30 mouse cellular contexts compared by ENCODE assay signal in the genomic region with DNA sequence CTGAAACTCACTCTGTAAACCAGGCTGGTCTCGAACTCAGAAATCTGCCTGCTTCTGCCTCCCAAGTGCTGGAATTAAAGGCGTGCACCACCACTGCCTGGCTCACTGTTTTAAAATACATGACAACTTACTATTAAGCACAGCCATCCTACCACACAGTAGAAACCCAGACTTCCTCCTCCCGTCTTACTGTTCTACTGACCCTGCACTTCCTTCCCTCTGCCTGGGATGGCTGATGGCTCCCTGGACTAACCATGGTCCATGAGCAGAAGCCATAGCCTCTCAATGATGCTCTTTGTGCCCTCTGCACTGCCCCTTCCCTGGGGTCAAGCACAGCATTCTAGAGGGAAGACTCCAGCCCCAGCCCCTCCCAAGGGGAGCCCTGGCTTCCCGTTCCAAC. TPM values are rescaled to one million over a fixed set of nuclear protein-coding genes. Genes with fewer than 3 reads are reported as not detected.
DNase-seq lines count a peak whose midpoint lies in the region; ATAC-seq and TF ChIP-seq lines count a peak whose summit lies in the region.
"Had no signal": no experiment of that assay in that cellular context is flagged by ENCODE, and none has a peak within 500 bp of the region (broad histone marks: within the 10 kb centered on the region; RNA-seq: fewer than 3 reads in every experiment).

No protein-coding gene starts in this region.

- DNase-seq in heart, adult 11 months: peak; percentile 87
- DNase-seq in embryonic facial prominence, embryonic 14.5 days (ENCODE audit: low spot score): no peak
- DNase-seq in limb, embryonic 10.5 days (ENCODE audit: low spot score): no peak
- no peak for DNase-seq in hindbrain, postnatal 0 days (ENCODE audit: low spot score)
- DNase-seq: adrenal gland, postnatal 36 days; cerebellum, adult 18-20 months; cerebellum, postnatal 10 days; forebrain, postnatal 0 days; gastrocnemius, postnatal 14 days; heart, adult 18-20 months; kidney, adult 18-20 months; layer of hippocampus, postnatal 36 days; left cerebral cortex, postnatal 4 days; lung, postnatal 14 days; right cerebral cortex, adult 18-20 months; spleen, adult 18-20 months; thymus, adult 2 months; thymus, postnatal 36 days had no signal

- H3K4me2 ChIP-seq in heart, embryonic 11.5 days: no peak overlapping the region
- H3K4me2 ChIP-seq in embryonic facial prominence, embryonic 14.5 days (ENCODE audit: low read depth, low read length): no peak overlapping the region
- H3K4me2 ChIP-seq in stomach, embryonic 16.5 days (ENCODE audit: low read depth, low read length): no peak overlapping the region
- H3K4me2 ChIP-seq in hindbrain, postnatal 0 days (ENCODE audit: low read depth, low read length): no peak overlapping the region
- H3K4me2 ChIP-seq in forebrain, embryonic 13.5 days: no peak overlapping the region
- H3K4me2 ChIP-seq: heart, embryonic 12.5 days; hindbrain, embryonic 15.5 days; liver, embryonic 11.5 days; midbrain, embryonic 12.5 days; neural tube, embryonic 12.5 days had no signal

- H3K9ac ChIP-seq in heart, embryonic 11.5 days (ENCODE audit: low read depth, low read length): no peak overlapping the region
- H3K9ac ChIP-seq in embryonic facial prominence, embryonic 14.5 days (ENCODE audit: low read depth, low read length): no peak overlapping the region
- no peak overlapping the region for H3K9ac ChIP-seq in stomach, embryonic 16.5 days (ENCODE audit: low read length)
- H3K9ac ChIP-seq in hindbrain, postnatal 0 days (replicated peaks; ENCODE audit: low read length): no peak overlapping the region
- H3K9ac ChIP-seq in forebrain, embryonic 13.5 days: no peak overlapping the region
- H3K9ac ChIP-seq: forebrain, postnatal 0 days; heart, embryonic 12.5 days; hindbrain, embryonic 15.5 days; midbrain, embryonic 12.5 days; neural tube, embryonic 12.5 days had no signal

- no peaks in the 10 kb centered on the region for H3K9me3 ChIP-seq in heart, embryonic 11.5 days (replicated peaks; ENCODE audit: control insufficient read depth, low read length)
- H3K9me3 ChIP-seq in embryonic facial prominence, embryonic 14.5 days (ENCODE audit: control insufficient read depth, low read length): no peaks in the 10 kb centered on the region
- no peaks in the 10 kb centered on the region for H3K9me3 ChIP-seq in limb, embryonic 10.5 days (replicated peaks)
- no peaks in the 10 kb centered on the region for H3K9me3 ChIP-seq in stomach, embryonic 16.5 days (replicated peaks; ENCODE audit: control insufficient read depth, low read length)
- H3K9me3 ChIP-seq in hindbrain, postnatal 0 days (ENCODE audit: low read length): no peaks in the 10 kb centered on the region
- H3K9me3 ChIP-seq in forebrain, embryonic 13.5 days (replicated peaks): no peaks in the 10 kb centered on the region
- H3K9me3 ChIP-seq: heart, embryonic 12.5 days; hindbrain, embryonic 10.5 days; hindbrain, embryonic 15.5 days; midbrain, embryonic 12.5 days; neural tube, embryonic 12.5 days had no signal

- 73% methylated on average over 4 of the region's 4 CpGs for WGBS in heart, embryonic 11.5 days (ENCODE audit: insufficient replicate concordance)
- 78% methylated on average over 4 of the region's 4 CpGs for WGBS in embryonic facial prominence, embryonic 14.5 days
- WGBS in limb, embryonic 10.5 days: 89% methylated on average over 4 of the region's 4 CpGs
- WGBS in stomach, embryonic 16.5 days: 81% methylated on average over 4 of the region's 4 CpGs
- 84% methylated on average over 4 of the region's 4 CpGs for WGBS in hindbrain, postnatal 0 days
- 90% methylated on average over 4 of the region's 4 CpGs for WGBS in forebrain, embryonic 13.5 days

- peaks cover 40% of the 10 kb centered on the region for H3K4me1 ChIP-seq in heart, embryonic 11.5 days (ENCODE audit: control insufficient read depth, insufficient read depth, low read length)
- H3K4me1 ChIP-seq in embryonic facial prominence, embryonic 14.5 days (ENCODE audit: control insufficient read depth, insufficient read depth, low read length): peaks cover 31% of the 10 kb centered on the region
- peaks cover 40% of the 10 kb centered on the region for H3K4me1 ChIP-seq in limb, embryonic 10.5 days
- peaks cover 42% of the 10 kb centered on the region for H3K4me1 ChIP-seq in stomach, embryonic 16.5 days (ENCODE audit: control insufficient read depth, insufficient read depth, low read length)
- H3K4me1 ChIP-seq in hindbrain, postnatal 0 days (ENCODE audit: insufficient read depth, low read length): peaks cover 17% of the 10 kb centered on the region
- peaks cover 30% of the 10 kb centered on the region for H3K4me1 ChIP-seq in forebrain, embryonic 13.5 days

- no peaks in the 10 kb centered on the region for H3K27me3 ChIP-seq in heart, embryonic 11.5 days (ENCODE audit: control insufficient read depth, insufficient read depth, low read length)
- H3K27me3 ChIP-seq in embryonic facial prominence, embryonic 14.5 days (replicated peaks; ENCODE audit: control insufficient read depth, insufficient read depth, low read length): no peaks in the 10 kb centered on the region
- no peaks in the 10 kb centered on the region for H3K27me3 ChIP-seq in limb, embryonic 10.5 days (ENCODE audit: low read depth, poor library complexity, severe bottlenecking)
- H3K27me3 ChIP-seq in stomach, embryonic 16.5 days (ENCODE audit: control insufficient read depth, insufficient read depth, low read length): no peaks in the 10 kb centered on the region
- H3K27me3 ChIP-seq in hindbrain, postnatal 0 days (ENCODE audit: insufficient read depth, low read length): no peaks in the 10 kb centered on the region
- H3K27me3 ChIP-seq in forebrain, embryonic 13.5 days: no peaks in the 10 kb centered on the region
- H3K27me3 ChIP-seq: heart, embryonic 12.5 days; hindbrain, embryonic 15.5 days; midbrain, embryonic 12.5 days; neural tube, embryonic 12.5 days had no signal

- H3K4me3 ChIP-seq in heart, embryonic 11.5 days (ENCODE audit: low read depth, low read length): no peak overlapping the region
- no peak overlapping the region for H3K4me3 ChIP-seq in embryonic facial prominence, embryonic 14.5 days (ENCODE audit: low read depth, low read length)
- no peak overlapping the region for H3K4me3 ChIP-seq in limb, embryonic 10.5 days
- H3K4me3 ChIP-seq in stomach, embryonic 16.5 days (replicated peaks; ENCODE audit: low read length): no peak overlapping the region
- H3K4me3 ChIP-seq in hindbrain, postnatal 0 days (ENCODE audit: low read length): no peak overlapping the region
- H3K4me3 ChIP-seq in forebrain, embryonic 13.5 days: no peak overlapping the region
- H3K4me3 ChIP-seq: heart, embryonic 12.5 days; hindbrain, embryonic 10.5 days; hindbrain, embryonic 15.5 days; megakaryocyte, embryonic 14.5 days; midbrain, embryonic 12.5 days; myocyte; neural tube, embryonic 12.5 days had no signal

- no peak for ATAC-seq in heart, embryonic 11.5 days (replicated peaks; ENCODE audit: insufficient number of reproducible peaks, low FRiP score, low TSS enrichment)
- no peak for ATAC-seq in embryonic facial prominence, embryonic 14.5 days (ENCODE audit: low read depth)
- no peak for ATAC-seq in stomach, embryonic 16.5 days (ENCODE audit: insufficient read depth, low FRiP score)
- ATAC-seq in hindbrain, postnatal 0 days: no peak
- no peak for ATAC-seq in forebrain, embryonic 13.5 days
- ATAC-seq: forebrain, postnatal 0 days had no signal

- no peaks in the 10 kb centered on the region for H3K36me3 ChIP-seq in heart, embryonic 11.5 days (ENCODE audit: control insufficient read depth, insufficient read depth, low read length)
- peaks cover 9% of the 10 kb centered on the region; the same call in 1 of the 2 replicates for H3K36me3 ChIP-seq in embryonic facial prominence, embryonic 14.5 days (ENCODE audit: control insufficient read depth, insufficient read depth, low read length)
- H3K36me3 ChIP-seq in limb, embryonic 10.5 days: peaks cover 42% of the 10 kb centered on the region
- no peaks in the 10 kb centered on the region for H3K36me3 ChIP-seq in stomach, embryonic 16.5 days (ENCODE audit: control insufficient read depth, insufficient read depth, low read length)
- H3K36me3 ChIP-seq in hindbrain, postnatal 0 days (ENCODE audit: insufficient read depth, low read length): no peaks in the 10 kb centered on the region
- no peaks in the 10 kb centered on the region for H3K36me3 ChIP-seq in forebrain, embryonic 13.5 days (ENCODE audit: poor library complexity, severe bottlenecking)
- H3K36me3 ChIP-seq: hindbrain, embryonic 15.5 days had no signal

- H3K27ac ChIP-seq in heart, embryonic 11.5 days (ENCODE audit: low read depth, low read length): no peak overlapping the region
- peak overlapping the region; percentile 63; the same call in 1 of the 2 replicates for H3K27ac ChIP-seq in embryonic facial prominence, embryonic 14.5 days (replicated peaks; ENCODE audit: low read depth, low read length)
- 0 out of 2 replicates have a peak overlapping the region, but pooled peaks have one; percentile 1 for H3K27ac ChIP-seq in limb, embryonic 10.5 days
- peak overlapping the region; percentile 53; the same call in 1 of the 2 replicates for H3K27ac ChIP-seq in stomach, embryonic 16.5 days (ENCODE audit: low read length)
- H3K27ac ChIP-seq in hindbrain, postnatal 0 days: no peak overlapping the region
- no peak overlapping the region for H3K27ac ChIP-seq in forebrain, embryonic 13.5 days
- H3K27ac ChIP-seq: hindbrain, embryonic 10.5 days; hindbrain, embryonic 15.5 days; kidney, postnatal 0 days; midbrain, embryonic 12.5 days; neural tube, embryonic 12.5 days had no signal

- TF ChIP-seq CTCF in hindbrain, postnatal 0 days (IDR thresholded peaks at IDR 0.05; ENCODE audit: low read depth): no peak

RNA-seq across cellular contexts. Expression of a gene that starts 17.9 kb away (rescaled TPM):
- polyA plus RNA-seq in heart, embryonic 11.5 days (2014; fragmentation: Nextera tagmentation; extraction: Ambion mirVana): 14.8 and 15.3 TPM in 2 replicates
- polyA plus RNA-seq in embryonic facial prominence, embryonic 14.5 days (2014; fragmentation: Nextera tagmentation; extraction: Ambion mirVana): 28.7 and 31.3 TPM in 2 replicates
- polyA plus RNA-seq in limb, embryonic 10.5 days (2016; fragmentation: Nextera tagmentation; extraction: Ambion mirVana): 25.0 and 31.3 TPM in 2 replicates
- polyA plus RNA-seq in stomach, embryonic 16.5 days (2015; fragmentation: Nextera tagmentation; extraction: Ambion mirVana): 21.3 and 21.5 TPM in 2 replicates
- 32.2 and 37.4 TPM in 2 replicates for total RNA-seq in hindbrain, postnatal 0 days (2014; rRNA removed)
- 6.7 and 7.4 TPM in 2 replicates for polyA plus RNA-seq in hindbrain, postnatal 0 days (2015; fragmentation: Nextera tagmentation; extraction: Ambion mirVana)
- 15.7 and 18.6 TPM in 2 replicates for polyA plus RNA-seq in forebrain, embryonic 13.5 days (2015; fragmentation: Nextera tagmentation; extraction: Ambion mirVana)

Comparison
In these comparisons a context has a peak if more than half of its experiments do, and no peak if none do; other contexts are left out.
1. H3K27ac ChIP-seq: peak in embryonic facial prominence, embryonic 14.5 days (single experiment), limb, embryonic 10.5 days (single experiment) and stomach, embryonic 16.5 days (single experiment); none in heart, embryonic 11.5 days (single experiment), hindbrain, postnatal 0 days (single experiment) and forebrain, embryonic 13.5 days (single experiment).